Mouse (Mus musculus) c-Kit-positive CD71-positive TER-119-positive erythroid progenitor cells, embryonic 14.5 days (primary cell): ENCODE measurements around the gene Yrdc.

ENCODE experiments used
- DNase-seq: peaks from one replicate; pipeline ENCODE4 v3.0.0-alpha.2; 2013; ENCODE audit warnings: low spot score

Yrdc gene

GRCm38 (mm10) chr4:124850933-124851658, 617 bp downstream of the Yrdc start, which contains the start of gene 1110065P20Rik:
TSS of gene 1110065P20Rik (minus strand) at chr4:124851196.
- peak; percentile 56 for DNase-seq

GRCm38 (mm10) chr4:124856294-124856693, 5.8 kb downstream of the Yrdc start:
- no peak for DNase-seq

- DNase-seq, result no peak
These were observed 7.9 kb downstream of the Yrdc start for GRCm38 (mm10) chr4:124858370-124858769.

GRCm38 (mm10) chr4:124860446-124860845, 10.0 kb downstream of the Yrdc start:
- peak; percentile 67 for DNase-seq

GRCm38 (mm10) chr4:124861283-124862188, 11.1 kb downstream of the Yrdc start, which contains the start of gene Maneal:
TSS of gene Maneal (minus strand) at chr4:124862171.
- DNase-seq, result no peak

GRCm38 (mm10) chr4:124872719-124873118, 22.2 kb downstream of the Yrdc start:
- DNase-seq, result no peak

GRCm38 (mm10) chr4:124880599-124880998, 30.1 kb downstream of the Yrdc start, which contains the start of gene Epha10:
TSS of gene Epha10 (plus strand) at chr4:124880899.
- DNase-seq, result no peak

GRCm38 (mm10) chr4:124881341-124881908, 30.9 kb downstream of the Yrdc start:
- no peak for DNase-seq

GRCm38 (mm10) chr4:124882151-124882729, 31.8 kb downstream of the Yrdc start:
- no peak for DNase-seq

GRCm38 (mm10) chr4:124888702-124889101, 38.2 kb downstream of the Yrdc start:
- no peak for DNase-seq

GRCm38 (mm10) chr4:124889935-124890334, 39.5 kb downstream of the Yrdc start:
- no peak for DNase-seq

- DNase-seq, result no peak
These were observed 40.4 kb downstream of the Yrdc start for GRCm38 (mm10) chr4:124890831-124891230.

GRCm38 (mm10) chr4:124893769-124894168, 43.3 kb downstream of the Yrdc start:
- no peak for DNase-seq

- DNase-seq, result no peak
These were observed 44.3 kb downstream of the Yrdc start for GRCm38 (mm10) chr4:124894508-124895428.

GRCm38 (mm10) chr4:124898428-124898827, 47.9 kb downstream of the Yrdc start:
- no peak for DNase-seq

GRCm38 (mm10) chr4:124899906-124900305, 49.4 kb downstream of the Yrdc start:
- DNase-seq, result no peak
